Mouse (Mus musculus) adrenal gland, postnatal 36 days (tissue): ENCODE measurements at regions not wholly inside any gene's neighbourhood (a gene's known extent, or its start where the extent isn't known, plus 50 kb on each side); places are given as distances from the start of the nearest gene placed in this dataset.
A peak's percentile ranks its signal among the peaks of the same experiment; 100 is the strongest.
"Not testable (repeated sequence)": the region's sequence is repeated elsewhere in the genome, so short reads cannot be mapped to it uniquely, and the experiment has no call there.

Experiments used
- DNase-seq, 2 experiments: peaks; one replicate each; pipeline ENCODE4 v3.0.0; 2021; ENCODE audit warnings: mixed read lengths in 1 of 2

DNA sequence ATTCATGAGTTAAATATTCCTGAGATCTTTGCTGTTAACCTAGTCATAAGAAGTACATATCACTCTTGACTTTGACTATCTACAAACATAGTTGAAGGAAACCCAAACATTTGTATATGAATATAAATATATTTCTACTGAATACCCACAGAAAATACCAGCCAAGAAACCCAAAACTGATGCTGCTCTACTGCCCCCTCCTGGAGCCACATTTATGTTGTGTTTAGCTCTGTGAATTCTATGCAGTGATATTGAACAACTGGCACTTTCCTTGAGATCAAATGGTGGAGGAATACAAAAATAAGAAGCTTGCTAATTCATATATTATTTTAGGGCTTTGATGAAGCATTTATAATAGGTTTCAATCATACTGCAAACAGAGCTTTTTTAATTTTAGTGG is 89.7 kb upstream of the Mageb16 start:
- peak; percentile 2 to 3 for DNase-seq

DNA sequence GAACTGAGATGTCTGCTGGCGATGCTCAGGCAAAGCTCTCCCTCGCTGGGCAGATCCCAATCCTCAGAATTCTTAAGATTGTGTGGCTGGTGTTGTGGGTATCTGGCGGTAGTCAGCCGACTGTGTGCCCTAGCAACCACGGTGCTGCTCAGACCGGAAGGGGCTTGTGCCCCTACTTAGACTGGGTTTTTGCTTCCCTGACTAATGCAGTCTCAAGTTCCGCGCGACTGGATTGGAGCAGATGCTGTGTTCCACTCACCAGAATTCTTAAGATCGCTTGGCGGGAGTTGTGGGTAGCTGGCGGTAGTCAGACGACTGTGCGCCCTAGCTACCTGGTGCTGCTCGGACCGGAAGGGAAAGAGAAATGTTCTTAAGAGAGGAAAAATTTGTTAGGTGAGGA is 87.4 kb upstream of the Mageb16 start:
- not testable (repeated sequence) for DNase-seq
